Mouse (Mus musculus) left cerebral cortex, adult 9 months (tissue): Measurements from ENCODE around the gene Ntmt1.
A peak's percentile ranks its signal among the peaks of the same experiment; 100 is the strongest.

Experiments used
- DNase-seq, 2 experiments: peaks; one replicate each; pipeline ENCODE4 v3.0.0; 2022; ENCODE audit warnings: low spot score in 2 of 2

Ntmt1 gene

GRCm38 (mm10) chr2:30807648-30808295, at the start of gene Ntmt1:
Gene Ntmt1 (plus strand): TSS chr2:30807826.
- DNase-seq = peak; percentile 98 to 99

- peak in 1 of 2 experiments; percentile 56 for DNase-seq
Observed at GRCm38 (mm10) chr2:30758341-30759087, 49.1 kb upstream of the Ntmt1 start.

GRCm38 (mm10) chr2:30759088-30759374, 48.6 kb upstream of the Ntmt1 start:
- DNase-seq = no peak

DNA sequence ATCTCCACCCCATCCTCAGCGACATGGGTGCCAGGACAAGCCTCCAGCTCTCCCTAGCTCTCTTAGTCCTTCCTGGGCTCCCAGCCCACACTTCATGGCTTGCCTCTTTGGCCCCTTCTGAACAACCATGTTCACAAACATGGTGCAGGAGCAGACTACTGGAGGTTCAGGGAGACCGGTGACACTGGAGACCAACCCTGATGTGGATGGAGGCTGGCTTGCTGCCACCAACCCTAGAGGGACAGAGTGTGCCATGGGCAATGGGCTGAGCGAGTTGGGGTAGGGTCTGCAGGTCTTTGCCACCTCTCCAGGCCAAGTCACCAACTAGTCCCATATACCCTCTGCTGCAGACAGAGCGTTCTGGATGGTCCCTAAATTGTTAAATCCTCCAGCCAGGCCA, 48.2 kb upstream of the Ntmt1 start:
- DNase-seq = no peak

GRCm38 (mm10) chr2:30759858-30760547, 47.6 kb upstream of the Ntmt1 start:
- DNase-seq = no peak

DNA sequence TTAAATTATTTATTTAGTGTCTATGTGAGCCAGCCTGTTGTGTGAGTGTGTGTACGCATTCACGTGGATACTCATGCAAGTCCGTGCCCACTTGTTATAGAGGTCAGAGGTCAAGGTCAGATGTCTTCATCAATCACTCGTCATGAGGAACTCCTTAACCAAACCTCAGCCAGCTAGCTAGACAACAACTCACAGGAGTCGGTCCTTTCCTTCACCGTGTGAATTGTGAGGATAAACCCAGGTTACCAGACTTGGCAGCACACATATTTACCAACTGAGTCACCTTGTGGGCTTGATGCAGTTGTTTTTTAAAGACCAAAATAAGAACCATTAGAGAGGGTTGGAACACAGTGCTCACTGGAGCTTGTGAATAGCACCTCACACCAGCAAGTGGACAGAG, 46.9 kb upstream of the Ntmt1 start:
- DNase-seq = no peak

DNA sequence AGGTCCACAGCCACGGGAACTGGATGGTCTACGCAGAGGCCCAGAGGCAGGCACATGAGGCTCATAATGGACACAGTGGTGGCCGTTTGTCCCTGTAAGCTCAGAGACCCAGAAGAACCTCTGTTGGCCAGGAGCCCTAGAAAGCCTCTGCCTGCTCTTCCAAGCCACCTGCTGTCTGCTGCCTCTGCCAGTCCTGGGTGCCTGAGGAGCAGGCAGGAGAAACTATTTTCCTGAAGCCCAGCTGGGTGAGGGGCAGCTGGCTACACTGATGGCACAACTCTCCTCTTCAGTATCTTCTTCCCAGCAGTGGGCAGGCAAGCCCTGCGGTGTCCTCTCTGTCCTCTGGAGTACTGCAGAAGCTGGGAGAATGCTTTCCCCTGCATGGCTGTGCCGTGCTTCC, 41.2 kb upstream of the Ntmt1 start:
- DNase-seq = no peak

- DNase-seq = no peak
Observed at GRCm38 (mm10) chr2:30767626-30768240, 39.9 kb upstream of the Ntmt1 start.

DNA sequence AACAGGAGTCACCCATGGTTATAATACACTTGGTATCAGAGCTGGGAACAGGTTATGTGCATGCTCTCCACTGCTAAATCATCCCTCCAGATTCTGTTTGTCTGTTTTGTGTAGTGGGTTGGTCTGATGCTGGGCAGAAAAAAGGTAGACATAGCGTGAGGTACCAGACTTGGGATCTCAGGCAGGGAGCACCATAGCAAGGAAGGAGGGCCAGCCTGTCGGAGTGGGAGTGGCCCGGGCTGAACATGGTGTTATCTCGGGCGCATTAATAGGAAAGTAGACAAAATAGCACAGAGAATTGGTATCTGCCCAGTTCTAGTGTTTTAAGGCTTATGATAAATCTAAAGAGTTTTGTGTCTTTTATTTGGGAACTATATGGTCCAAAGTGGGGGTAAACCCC, 39.1 kb upstream of the Ntmt1 start:
- no peak for DNase-seq

DNA sequence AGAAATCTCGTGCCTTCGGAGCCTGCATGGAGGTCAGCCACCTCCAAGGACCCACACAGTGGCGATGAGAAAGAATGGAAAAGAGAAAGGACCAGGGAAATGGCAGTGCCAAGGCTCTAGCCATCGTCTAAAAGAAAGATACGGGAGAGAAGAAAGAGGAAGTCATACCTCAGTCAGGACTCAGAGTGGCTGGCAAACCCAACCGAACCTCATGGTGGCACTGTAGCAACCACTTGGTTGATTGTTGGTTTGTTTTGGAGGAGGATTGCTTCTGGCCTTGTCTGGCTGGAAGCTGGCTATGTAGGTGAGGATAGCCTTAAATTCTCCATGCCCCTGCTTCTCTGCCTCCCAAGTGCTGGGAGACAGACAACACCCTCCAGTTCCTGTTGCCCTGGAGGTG, 38.4 kb upstream of the Ntmt1 start:
- no peak for DNase-seq

- DNase-seq = no peak
Observed at GRCm38 (mm10) chr2:30771368-30771805, 36.2 kb upstream of the Ntmt1 start.

DNA sequence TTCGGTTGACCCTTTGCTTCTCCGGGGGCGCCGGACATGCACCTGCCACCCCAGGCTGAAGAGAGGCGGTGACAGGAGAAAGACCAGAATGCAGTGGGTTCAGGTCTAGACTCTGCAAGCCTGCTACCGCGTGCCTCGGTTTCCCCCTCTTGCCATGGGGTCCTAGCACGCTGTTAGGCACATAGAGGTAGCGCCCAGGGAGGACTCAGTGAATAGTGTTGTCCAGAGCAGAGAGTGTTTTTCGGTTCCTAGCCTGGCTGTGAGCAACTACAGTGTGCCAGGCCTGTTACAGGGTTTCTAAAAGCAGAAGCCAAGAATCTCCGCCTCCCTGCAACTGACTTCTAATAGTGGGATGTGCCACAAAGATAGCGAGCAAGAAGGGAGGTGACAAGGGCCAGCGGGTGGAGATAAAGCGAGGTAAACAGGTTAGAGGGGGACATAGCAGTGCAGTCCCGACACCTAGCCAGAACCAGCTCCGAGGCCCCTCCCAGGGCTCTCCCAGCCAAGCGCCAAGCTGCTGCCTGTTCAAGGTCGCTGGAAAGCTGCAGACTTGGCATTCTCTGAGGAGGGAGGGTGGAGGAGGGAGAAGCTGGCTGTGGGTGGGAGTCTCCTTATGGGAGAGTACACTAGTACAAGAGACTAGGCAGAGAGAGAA, 35.7 kb upstream of the Ntmt1 start:
- DNase-seq = peak; percentile 66 to 83

DNA sequence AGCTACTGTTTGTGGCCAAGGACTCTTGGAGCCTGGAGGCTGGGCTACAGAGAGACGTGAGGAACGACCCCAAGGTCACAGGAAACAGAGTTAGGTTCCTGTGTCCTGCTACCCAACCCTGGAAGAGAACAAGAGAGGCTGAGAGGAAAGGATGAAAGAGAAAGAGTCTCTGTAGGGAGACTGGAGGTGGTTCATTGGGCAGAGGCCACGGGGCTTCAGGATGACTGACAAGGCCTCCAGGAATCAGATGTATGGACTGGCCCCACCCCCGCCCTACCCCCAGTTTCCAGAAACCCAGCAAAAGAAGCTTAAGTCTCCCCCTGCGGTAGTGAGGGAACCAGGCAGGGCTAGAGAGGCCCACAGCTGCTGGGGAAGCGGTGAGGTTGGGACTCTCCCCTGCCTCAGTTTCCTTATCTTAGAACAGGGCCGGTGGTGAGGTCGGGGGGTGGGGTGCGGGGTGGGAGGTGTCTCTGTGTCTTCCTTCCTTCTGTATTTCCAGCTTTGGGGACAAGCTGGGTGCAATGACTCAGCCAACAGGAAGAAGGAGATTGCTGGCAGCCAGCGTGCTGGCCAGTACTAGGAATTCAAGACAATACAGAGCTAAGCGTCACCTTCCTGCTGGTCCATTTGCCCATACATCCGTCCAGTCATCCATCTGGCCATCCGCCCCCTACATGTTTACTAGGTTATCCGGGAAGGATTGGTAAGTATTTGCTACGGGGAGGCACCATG, 34.9 kb upstream of the Ntmt1 start:
- DNase-seq = no peak

DNA sequence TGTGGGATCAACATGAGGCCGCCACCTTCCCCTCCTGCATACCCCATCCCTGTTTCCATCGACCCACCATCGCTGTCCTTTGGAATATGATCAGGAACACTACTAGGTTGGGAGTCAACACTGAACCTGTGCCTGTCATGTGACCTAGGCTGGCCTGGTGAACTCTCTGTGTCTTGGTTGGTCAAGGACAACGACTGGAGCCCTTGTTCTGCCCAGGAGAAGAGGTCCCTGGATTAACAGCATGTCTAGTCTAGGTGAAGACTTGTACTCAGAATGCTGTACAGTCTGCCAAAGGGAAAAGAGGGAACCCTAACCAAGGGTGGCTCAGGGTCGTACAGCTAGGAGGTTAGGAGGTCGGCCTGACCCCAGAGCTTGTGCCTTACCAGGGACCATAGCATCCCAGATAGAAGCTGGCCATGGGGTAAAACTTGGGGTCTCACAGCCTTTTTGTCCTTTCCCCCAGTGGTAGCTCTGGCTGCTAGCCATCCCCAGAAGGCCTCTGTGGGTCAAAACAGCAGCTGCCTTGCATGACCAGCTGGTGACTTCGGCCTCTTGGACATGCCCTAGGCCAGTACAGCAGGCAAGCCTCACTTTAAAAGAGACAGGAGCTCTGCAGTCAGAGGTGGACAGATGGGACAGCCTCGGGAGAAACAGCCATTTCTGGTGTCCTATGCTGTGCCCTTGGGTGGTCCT, 34.2 kb upstream of the Ntmt1 start:
- no peak for DNase-seq

GRCm38 (mm10) chr2:30775955-30776354, 31.7 kb upstream of the Ntmt1 start:
- DNase-seq = no peak

GRCm38 (mm10) chr2:30777266-30777665, 30.4 kb upstream of the Ntmt1 start:
- DNase-seq = no peak

DNA sequence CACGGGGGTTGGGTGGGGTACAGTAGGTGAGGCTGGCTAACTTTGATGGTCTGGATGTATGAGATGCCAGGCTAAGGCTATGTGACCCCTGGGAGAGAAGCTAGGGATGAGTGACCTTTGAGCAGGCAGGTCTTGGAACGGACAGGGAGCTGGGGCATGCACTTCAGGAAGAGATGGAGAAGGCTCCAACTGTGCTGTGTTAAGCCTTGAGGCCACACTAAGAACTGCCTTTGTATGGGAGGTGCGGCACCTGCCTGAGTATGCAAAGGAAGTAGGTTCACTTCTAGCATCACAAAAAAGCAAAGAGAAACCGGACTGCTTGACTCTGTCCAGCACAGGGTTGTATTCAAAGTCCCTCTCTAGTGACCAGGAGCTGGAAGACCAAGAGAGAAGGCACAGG, 29.4 kb upstream of the Ntmt1 start:
- no peak for DNase-seq

DNA sequence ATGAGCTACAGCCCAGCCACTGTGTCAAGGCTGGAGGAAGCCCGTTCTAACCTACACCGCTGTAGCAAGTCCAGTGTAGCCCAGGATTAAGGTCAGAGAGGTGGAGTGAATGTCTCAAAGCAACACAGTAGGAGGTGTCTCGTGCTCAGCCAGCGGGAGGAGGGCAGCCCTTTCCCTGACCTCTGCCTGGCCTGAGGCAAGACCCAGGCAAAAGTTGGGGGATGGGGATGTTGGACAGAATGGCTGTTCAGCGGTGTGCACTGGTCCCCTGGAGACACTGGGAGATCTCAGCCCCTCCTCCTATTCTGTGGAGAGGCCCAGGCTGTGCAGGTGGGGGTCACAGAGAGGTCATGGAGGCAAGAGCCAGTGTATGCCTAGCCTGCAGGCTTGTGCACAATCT, 28.4 kb upstream of the Ntmt1 start:
- DNase-seq = no peak

GRCm38 (mm10) chr2:30782312-30783290, 25.0 kb upstream of the Ntmt1 start:
- DNase-seq = no peak

GRCm38 (mm10) chr2:30783346-30783745, 24.3 kb upstream of the Ntmt1 start:
- peak in 1 of 2 experiments; percentile 81 for DNase-seq
